Mouse (Mus musculus): ENCODE measurements around the gene Olfr1295. TPM values are rescaled to one million over a fixed set of nuclear protein-coding genes. Genes with fewer than 3 reads are reported as not detected.

Gene Olfr1295
- not detected for polyA plus RNA-seq (2014; fragmentation: Illumina TruSeq; extraction: RNeasy Lipid Tissue Mini Kit (QIAGEN cat#74804); ENCODE audit: low read depth, low replicate concordance)

DNA sequence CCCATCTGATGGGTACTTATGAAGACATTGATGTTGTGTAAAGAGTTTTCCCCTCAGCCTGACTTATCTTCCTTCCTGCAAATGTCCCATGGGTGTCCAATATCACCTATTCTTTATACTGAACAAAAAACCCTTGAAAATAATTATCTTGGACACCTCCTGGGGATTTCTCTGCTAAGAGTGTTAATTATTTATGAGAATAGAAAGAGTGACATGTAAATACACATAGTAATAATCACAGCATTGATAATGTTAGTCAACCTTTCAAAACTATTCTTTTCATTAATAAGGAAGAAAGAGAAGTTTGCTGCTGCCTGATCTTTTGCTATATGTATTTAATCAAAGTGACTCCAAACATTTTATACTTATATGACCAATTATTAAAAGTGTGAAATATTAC, at the start of gene Olfr1295:
Gene Olfr1295, minus strand, starts transcription at position 101 of the 400 bp plus-strand sequence.

DNA sequence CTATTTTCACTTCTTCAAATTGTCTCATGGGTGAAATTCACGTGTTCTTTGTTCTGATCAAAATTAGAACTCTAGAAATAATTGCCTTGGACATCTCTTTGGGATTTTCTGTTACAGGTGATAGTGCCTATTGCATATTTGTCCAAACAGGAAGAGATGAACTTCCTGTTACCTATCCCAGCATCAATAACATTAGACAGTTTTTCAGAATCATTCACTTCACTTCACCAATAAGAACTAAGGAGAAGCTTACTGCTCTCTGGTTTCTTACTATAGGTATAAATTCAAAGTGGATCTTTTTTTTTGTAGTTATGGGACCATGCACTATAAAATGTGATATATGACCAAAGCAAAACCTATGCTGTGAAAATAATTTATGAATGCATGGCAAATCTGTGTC, 29.3 kb downstream of the Olfr1295 start, which contains the start of gene Olfr1294:
Gene Olfr1294, minus strand, starts transcription at position 101 of the 400 bp plus-strand sequence.

DNA sequence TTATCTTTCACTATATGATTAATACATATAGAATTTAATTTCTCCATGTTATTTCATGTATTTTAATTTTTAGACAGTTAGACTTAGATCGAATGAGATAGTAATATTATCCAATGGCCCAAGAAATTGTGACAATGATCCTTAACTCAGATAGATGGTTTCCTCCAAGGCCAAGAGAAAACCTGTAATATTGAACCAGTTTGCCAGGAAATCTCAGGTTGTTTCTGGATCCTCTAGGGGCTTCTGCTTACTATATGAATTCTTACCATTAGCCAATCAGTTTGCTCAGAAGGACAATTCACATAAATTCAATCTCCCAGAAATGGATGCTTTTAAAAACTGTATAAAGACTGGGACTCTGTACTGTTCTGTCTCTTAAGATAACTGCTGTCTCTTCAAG, 44.6 kb downstream of the Olfr1295 start, which contains the start of gene Olfr1293-ps:
Gene Olfr1293-ps, plus strand, starts transcription at position 301 of the 400 bp plus-strand sequence.

Other genes with a start within 250 kb of the Olfr1295 start
- gene Olfr1281, start 243.2 kb downstream of the Olfr1295 start, polyA plus RNA-seq (2014; fragmentation: Illumina TruSeq; extraction: RNeasy Lipid Tissue Mini Kit (QIAGEN cat#74804); ENCODE audit: low read depth, low replicate concordance), result not detected
- gene Olfr1282, start 233.6 kb downstream of the Olfr1295 start, polyA plus RNA-seq (2014; fragmentation: Illumina TruSeq; extraction: RNeasy Lipid Tissue Mini Kit (QIAGEN cat#74804); ENCODE audit: low read depth, low replicate concordance), result not detected
- gene Olfr1283, start 202.9 kb downstream of the Olfr1295 start, polyA plus RNA-seq (2014; fragmentation: Illumina TruSeq; extraction: RNeasy Lipid Tissue Mini Kit (QIAGEN cat#74804); ENCODE audit: low read depth, low replicate concordance), result not detected
- gene Olfr1284, start 194.2 kb downstream of the Olfr1295 start, polyA plus RNA-seq (2014; fragmentation: Illumina TruSeq; extraction: RNeasy Lipid Tissue Mini Kit (QIAGEN cat#74804); ENCODE audit: low read depth, low replicate concordance), result not detected
- gene Olfr1286, start 146.6 kb downstream of the Olfr1295 start, polyA plus RNA-seq (2014; fragmentation: Illumina TruSeq; extraction: RNeasy Lipid Tissue Mini Kit (QIAGEN cat#74804); ENCODE audit: low read depth, low replicate concordance), result not detected
- gene Olfr1287, start 120.5 kb downstream of the Olfr1295 start, polyA plus RNA-seq (2014; fragmentation: Illumina TruSeq; extraction: RNeasy Lipid Tissue Mini Kit (QIAGEN cat#74804); ENCODE audit: low read depth, low replicate concordance), result not detected
- gene Olfr1288, start 95.6 kb downstream of the Olfr1295 start, polyA plus RNA-seq (2014; fragmentation: Illumina TruSeq; extraction: RNeasy Lipid Tissue Mini Kit (QIAGEN cat#74804); ENCODE audit: low read depth, low replicate concordance), result not detected
- gene Olfr1289, start 88.9 kb downstream of the Olfr1295 start, polyA plus RNA-seq (2014; fragmentation: Illumina TruSeq; extraction: RNeasy Lipid Tissue Mini Kit (QIAGEN cat#74804); ENCODE audit: low read depth, low replicate concordance), result not detected
- not detected for gene Olfr1290, start 75.9 kb downstream of the Olfr1295 start, polyA plus RNA-seq (2014; fragmentation: Illumina TruSeq; extraction: RNeasy Lipid Tissue Mini Kit (QIAGEN cat#74804); ENCODE audit: low read depth, low replicate concordance)
- gene Olfr1291-ps1, start 72.5 kb downstream of the Olfr1295 start, polyA plus RNA-seq (2014; fragmentation: Illumina TruSeq; extraction: RNeasy Lipid Tissue Mini Kit (QIAGEN cat#74804); ENCODE audit: low read depth, low replicate concordance), result not detected
- gene Olfr1293-ps, start 44.5 kb downstream of the Olfr1295 start, polyA plus RNA-seq (2014; fragmentation: Illumina TruSeq; extraction: RNeasy Lipid Tissue Mini Kit (QIAGEN cat#74804); ENCODE audit: low read depth, low replicate concordance), result not detected
- not detected for gene Olfr1294, start 29.4 kb downstream of the Olfr1295 start, polyA plus RNA-seq (2014; fragmentation: Illumina TruSeq; extraction: RNeasy Lipid Tissue Mini Kit (QIAGEN cat#74804); ENCODE audit: low read depth, low replicate concordance)
- not detected for gene Olfr1297, start 56.8 kb upstream of the Olfr1295 start, polyA plus RNA-seq (2014; fragmentation: Illumina TruSeq; extraction: RNeasy Lipid Tissue Mini Kit (QIAGEN cat#74804); ENCODE audit: low read depth, low replicate concordance)
- gene Olfr1298, start 79.5 kb upstream of the Olfr1295 start, polyA plus RNA-seq (2014; fragmentation: Illumina TruSeq; extraction: RNeasy Lipid Tissue Mini Kit (QIAGEN cat#74804); ENCODE audit: low read depth, low replicate concordance), result not detected
- not detected for gene Olfr1299, start 91.7 kb upstream of the Olfr1295 start, polyA plus RNA-seq (2014; fragmentation: Illumina TruSeq; extraction: RNeasy Lipid Tissue Mini Kit (QIAGEN cat#74804); ENCODE audit: low read depth, low replicate concordance)
- gene Olfr1301, start 181.3 kb upstream of the Olfr1295 start, polyA plus RNA-seq (2014; fragmentation: Illumina TruSeq; extraction: RNeasy Lipid Tissue Mini Kit (QIAGEN cat#74804); ENCODE audit: low read depth, low replicate concordance), result not detected
- gene Olfr1302, start 207.7 kb upstream of the Olfr1295 start, polyA plus RNA-seq (2014; fragmentation: Illumina TruSeq; extraction: RNeasy Lipid Tissue Mini Kit (QIAGEN cat#74804); ENCODE audit: low read depth, low replicate concordance), result not detected

Data from sigmoid colon, adult 10 weeks (tissue).